Mouse (Mus musculus) granulocyte monocyte progenitor cell, adult 5-6 weeks (primary cell): ENCODE data around the gene Kansl1l. TPM values are rescaled to one million over a fixed set of nuclear protein-coding genes. Genes with fewer than 3 reads are reported as not detected.

Source experiments
- ATAC-seq: replicated peaks from 2 replicates; pipeline ENCODE4 v1.8.0; 2016; ENCODE audit warnings: mild to moderate bottlenecking, moderate TSS enrichment, inconsistent platforms; ENCODE audit not compliant: poor library complexity, severe bottlenecking
- total RNA-seq, 2 experiments: library from RNA; stranded (forward) in 1 of 2; stranded (reverse) in 1 of 2; fragments of 200-712, 200-1000 nt in 1 of 2; fragments of >200 nt in 1 of 2; fragmentation: Nextera tagmentation in 1 of 2; gene quantifications; 2 replicates each; pipeline ENCODE4 v1.2.3; 2014 to 2017

Gene Kansl1l
- total RNA-seq (2014; fragmentation: Nextera tagmentation) (22.5 and 28.0 TPM in 2 replicates), total RNA-seq (2017) (29.3 and 30.8 TPM in 2 replicates)

DNA sequence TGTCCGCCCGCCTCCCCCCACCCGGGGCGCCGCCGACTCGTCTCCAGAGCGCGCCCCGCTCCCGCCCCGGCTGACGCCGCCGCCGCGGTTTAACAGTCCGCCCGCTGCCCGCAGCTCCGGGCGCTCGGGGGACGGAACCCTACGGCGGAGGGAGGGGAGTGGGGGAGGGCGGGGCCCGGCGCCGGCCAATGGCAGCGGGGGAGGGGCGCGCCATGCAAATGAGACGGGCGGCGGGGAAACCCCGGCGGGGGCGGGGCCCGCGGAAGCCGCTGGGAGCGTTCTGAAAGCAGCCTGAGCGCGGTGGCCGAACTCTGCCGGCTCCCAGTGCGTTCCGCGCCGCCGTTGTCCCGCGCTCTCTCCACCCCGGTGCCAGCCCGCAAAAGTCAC, at the start of gene Kansl1l:
TSS of gene Kansl1l (minus strand) at position 110 of the 387 bp plus-strand sequence.
- ATAC-seq: peak; percentile 47

DNA sequence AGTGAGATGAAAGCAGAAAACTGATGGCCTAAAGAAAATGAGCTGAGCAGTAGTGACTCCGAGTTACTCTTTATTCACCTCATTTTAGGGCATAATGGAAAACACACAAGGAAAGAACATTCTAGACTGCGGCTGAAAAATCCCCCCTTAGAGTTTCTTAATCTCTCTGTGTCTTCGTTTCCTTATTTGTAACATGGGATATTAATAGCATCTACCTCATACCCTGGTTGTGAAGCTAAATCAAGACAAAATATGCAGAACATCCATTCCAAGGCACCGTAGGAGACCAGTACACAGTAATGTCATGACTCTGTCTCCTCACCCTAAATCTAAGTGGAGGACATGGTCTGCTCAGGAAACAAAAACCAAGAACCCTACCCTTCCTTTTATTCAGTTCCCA, 48.3 kb upstream of the Kansl1l start:
- no peak for ATAC-seq

DNA sequence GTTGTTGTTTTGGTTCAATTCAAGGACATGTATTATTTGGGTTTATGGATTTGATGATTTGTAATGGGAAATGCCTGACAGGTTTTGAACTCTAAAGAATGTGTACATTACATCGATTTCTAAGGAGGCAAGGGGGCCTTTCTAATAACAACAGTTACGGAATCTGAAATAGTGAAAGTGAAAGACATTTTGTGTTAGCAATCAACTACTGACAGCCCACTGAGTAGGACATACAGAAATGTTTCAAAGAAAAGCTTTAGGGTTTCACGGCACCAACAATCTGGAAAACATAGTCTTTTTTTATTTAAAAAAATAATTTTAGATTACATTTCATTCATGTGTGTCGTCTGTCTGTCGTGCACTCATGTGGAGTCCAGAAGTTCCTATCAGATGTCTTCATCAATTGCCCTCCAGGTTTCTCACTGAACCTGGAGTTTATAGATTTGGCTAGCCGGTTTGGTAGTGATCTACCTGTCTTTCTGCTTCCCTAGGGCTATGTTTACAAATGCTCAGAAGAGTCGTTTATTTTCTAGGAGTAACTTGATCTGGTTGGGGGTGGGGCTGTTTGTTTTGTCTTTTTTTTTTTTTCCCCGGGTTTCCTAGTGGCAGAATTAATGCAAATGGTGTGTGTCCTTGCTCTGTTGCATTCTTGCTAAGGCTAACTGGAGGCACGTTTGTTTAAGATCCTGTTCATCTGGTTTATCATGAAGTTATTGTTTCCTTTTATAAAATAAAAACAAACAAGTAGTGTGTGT, 46.6 kb upstream of the Kansl1l start:
- no peak for ATAC-seq

DNA sequence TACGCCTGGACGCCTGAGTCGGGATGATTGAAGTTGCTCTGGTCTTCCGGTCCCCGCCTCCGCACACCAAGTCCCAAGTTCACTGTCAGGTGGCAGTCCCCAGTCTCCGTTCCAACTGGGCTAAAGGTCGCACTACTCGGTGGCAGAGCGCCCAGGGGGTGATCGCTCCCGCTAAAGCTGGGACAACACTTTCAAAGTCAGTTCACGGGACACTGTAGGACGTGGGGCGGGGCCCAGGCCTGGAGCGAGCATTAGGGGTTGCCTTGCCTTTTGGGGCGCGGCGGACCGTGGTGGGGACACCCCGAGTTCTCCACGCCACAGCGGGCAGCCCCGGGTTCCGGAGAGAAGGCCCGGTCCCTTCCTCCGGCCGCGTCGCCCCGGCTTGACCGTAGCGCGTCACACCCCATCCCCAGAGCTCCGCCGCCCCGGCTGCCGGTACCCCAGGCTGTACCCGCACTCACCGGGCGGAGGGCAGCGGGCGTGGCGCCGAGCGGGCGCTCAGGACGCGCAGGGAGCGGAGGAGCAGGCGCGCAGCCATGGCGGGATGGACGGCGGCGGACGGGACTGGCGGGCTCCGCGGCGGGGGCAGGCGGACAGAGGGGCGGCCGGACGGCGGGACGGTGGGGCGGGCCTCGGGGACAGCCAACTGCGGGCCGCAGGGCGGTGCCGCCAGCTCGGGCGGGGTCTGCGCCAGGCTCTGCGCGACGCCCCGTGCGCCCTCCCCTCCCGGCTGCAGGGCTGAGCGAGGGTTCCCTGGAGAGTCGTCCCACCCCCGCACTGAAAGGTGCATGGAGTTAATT, 45.5 kb upstream of the Kansl1l start, which contains the start of gene Acadl:
TSS of gene Acadl (minus strand) at position 566 of the 800 bp plus-strand sequence.
- ATAC-seq: peak; percentile 77

DNA sequence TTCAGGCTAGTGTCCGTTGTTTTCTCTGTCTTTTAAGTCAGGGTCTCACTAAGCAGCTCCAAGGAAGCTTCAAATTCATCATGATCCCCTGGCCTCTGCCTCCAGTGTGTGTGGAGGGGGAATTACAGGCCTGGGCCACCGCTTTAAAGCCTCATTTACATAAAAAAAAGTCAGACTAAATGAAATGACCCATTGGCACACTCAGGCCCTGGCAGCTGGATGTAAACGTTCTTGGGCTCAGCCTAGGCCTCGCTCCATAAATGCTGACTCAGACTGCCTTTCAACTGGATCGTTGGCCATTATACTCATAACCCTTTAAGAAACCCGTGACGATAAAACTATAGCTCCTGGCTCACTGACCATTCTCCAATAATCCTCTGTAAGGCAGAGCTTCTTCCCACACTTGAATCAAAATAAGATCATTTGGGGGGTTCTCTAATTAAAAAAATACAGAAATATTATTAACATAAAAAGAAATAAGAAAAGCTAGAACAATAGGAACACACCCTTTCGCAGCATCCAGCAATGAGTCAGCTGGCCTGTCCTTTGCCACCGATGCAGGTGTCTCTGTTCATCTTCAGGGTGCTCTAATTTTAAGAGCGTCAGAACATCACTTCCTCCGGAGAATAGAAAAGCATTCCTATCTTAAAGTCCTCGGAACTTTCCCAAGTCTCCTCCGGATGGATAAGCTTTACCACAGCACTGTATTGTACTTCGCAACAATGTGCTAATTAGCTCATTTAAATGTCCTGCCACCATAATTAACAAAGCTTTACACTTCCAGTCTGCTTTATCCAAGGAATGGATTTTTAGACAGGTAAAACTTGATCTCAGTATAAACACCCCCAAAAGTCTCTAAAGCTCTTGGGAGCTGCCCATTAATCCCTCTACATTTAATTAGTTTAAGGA, 44.7 kb upstream of the Kansl1l start:
- no peak for ATAC-seq

DNA sequence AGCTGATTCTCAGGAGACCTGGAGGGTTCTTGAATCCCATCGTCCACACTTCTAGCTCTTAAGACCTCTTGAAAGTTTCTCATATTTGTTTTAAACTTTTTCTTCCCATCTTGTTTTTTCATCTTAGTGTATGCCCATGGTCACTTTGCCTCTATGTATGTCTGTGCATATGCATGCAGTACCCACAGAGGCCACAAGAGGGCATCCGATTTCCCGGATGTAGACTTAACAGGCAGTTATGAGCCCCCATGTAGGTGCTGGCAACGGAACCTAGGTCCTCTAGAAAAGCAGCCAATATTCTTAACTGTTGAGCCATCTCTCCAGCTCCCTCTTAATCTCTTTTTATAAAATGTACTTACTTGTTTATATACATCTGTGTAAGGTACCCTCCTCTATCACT, 30.1 kb upstream of the Kansl1l start:
- ATAC-seq: peak; percentile 53; the same call in 1 of the 2 replicates

DNA sequence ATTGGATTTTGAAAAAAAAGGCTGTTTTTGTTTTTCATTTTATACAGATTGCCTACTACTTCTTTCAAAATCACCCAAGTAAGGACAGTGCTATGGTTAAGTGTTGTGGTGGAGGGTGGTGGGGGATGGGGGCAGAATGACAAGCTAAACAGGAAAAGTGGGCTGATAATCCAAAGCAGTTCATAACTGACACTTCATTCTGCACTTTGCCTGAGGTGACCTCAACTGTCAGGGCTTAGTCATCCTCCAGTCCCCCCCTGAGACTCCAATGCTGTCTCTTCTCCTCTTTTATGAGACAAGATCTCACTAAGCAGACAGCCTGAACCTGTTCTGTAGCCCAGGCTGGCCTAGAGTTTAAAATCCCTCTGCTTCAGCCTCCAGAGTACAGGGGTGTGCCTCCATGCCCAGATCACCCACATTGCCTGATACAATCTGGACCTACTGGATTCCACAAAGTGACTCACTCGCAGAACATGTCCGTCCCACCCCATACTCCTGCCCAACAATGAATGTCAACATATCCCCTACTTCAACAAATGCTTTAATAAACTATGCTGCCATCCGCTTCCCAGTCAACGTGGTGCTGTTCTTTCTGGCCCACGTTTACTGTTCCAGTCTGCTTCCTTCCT, 28.4 kb upstream of the Kansl1l start:
- peak; percentile 48 for ATAC-seq

DNA sequence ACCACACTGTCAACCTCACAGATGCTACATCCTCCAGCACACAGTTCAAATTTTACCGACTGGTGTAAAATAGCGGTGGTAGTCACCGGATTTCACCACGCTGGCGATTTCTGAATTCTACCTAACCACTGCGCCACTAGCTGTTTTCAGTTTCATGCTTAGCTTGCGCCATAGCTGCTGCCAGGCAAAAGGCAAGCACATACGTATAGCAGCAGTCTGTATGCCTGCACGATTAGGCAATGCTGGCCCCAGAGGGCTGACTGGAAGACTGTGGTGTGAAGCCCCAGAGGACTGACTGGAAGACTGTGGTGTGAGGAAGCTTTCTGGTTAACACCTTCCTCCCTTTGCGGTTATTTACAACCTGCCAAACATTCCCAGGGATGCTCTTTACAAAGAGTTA, 24.6 kb upstream of the Kansl1l start:
- peak; percentile 93 for ATAC-seq

DNA sequence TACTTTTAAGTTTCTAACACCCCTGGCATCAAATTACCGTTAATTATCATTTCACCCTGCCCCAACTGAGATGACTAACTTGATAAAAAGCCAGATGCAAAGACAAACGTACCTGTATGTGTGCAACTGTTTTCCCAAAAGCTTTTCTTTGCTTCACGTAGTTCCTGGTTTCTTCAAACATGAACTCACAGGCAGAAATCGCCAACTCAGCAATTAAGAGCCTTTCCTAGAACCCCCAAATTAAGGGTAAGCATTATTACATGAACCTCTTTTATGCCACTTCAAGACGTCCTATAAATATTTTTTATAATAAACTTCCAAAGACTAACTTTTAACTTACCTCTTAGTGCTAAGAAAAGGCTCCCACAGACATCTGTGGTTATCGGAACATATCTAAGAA, 24.1 kb upstream of the Kansl1l start:
- no peak for ATAC-seq

DNA sequence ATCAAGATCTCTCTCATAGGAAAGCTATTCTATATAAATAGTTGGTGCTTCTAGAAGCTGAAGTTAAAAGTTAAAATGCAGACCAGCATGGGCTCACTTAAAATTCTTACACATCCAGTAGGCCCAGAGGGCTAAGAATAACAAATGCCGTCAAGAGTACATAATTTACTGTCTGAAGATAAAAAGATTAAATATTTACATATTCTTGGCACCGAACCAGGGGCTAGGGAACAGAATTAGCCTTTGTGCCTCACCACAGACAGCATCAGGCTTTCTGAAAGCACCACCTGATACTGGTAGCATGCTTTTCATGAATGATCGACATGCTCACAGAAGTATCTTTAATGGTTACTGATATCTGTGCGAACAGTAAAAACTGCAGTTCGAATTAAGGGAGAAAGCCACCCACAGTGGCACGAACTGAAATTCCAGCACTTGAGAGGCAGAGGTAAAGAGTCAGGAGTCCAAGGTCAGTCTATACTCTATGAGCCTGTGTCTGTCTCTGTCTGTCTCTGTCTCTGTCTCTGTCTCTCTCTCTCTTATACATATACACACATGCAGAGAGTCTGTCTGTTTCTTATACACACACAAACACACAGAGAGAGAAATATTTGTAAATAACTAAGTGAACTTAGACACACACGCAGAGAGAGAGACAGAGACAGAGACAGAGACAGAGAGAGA, 22.5 kb upstream of the Kansl1l start:
- no peak for ATAC-seq

DNA sequence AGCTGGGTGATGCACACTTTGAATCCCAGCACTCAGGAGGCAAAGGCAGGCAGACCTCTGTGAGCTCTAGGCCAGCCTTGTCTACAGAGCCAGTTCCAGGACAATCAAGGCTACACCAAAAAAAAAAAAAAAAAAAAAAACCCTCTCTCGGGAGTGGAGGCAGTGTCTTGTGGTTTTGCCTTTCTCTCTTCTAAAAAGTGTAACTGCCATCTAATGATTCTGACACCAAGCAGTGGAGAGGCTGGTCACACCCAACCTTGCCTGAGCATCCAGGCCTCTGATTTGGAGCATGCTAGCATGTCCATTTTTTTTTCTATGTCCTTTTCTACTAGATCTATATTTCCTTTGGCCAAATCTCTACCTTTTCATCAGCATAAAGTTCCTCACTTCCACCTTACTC, 21.8 kb upstream of the Kansl1l start:
- ATAC-seq: no peak

DNA sequence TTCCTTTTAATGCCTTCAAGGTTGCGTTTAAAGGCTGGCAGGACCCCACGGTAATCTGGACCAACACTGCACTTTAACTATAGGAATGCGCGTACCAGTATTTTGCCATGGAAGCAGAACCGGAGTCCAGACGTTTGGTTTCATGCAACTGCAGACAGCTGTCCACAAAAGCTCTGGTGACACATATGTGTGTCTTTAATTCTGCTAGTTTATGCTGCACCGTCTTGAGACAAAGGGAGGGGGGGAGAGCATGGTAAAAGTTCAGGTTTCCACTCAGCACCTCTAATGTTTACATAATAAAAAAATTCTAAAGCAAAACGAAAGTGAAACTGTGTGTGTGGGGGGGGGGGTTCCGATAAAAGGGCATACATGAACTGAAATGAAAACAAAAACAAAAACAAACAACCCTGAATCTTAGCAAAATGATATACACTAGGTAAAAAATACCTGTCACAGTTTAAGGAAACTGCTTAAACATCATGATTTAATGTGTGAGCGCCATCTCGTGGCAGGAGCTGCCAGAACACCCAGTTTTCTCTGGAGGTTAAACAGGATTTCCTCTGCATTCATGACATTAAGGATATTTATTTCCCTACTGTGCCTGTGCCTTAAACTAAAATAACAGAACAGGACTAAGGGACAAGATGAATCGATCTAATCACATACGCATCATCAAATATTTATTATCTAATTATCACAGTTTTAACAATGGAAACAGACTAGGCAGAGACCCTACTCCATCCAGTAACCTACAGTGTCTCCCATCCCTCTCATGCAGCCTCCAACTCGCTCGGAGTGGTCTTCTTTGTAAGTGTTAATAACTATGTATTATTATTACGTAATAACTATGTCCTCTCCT, 21.1 kb upstream of the Kansl1l start:
- peak; percentile 51 for ATAC-seq

DNA sequence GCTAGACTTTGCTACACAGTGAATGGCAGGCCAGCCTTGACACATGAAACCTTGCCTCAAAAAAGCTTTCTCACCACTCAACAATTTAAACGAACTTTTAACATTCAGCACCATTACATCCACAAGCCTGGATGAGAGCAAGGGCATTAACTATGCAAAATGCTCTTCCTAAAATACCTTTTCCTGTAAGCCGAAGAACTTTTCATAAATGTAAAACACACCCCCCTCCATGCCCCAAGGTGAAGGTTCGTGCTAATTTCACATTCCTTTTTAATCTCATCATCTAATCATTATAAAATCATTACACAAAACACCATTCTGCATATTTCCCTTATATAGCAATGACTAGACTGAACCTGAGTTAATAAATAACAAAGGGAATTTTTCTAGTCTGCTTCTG, 19.8 kb upstream of the Kansl1l start:
- ATAC-seq: no peak

DNA sequence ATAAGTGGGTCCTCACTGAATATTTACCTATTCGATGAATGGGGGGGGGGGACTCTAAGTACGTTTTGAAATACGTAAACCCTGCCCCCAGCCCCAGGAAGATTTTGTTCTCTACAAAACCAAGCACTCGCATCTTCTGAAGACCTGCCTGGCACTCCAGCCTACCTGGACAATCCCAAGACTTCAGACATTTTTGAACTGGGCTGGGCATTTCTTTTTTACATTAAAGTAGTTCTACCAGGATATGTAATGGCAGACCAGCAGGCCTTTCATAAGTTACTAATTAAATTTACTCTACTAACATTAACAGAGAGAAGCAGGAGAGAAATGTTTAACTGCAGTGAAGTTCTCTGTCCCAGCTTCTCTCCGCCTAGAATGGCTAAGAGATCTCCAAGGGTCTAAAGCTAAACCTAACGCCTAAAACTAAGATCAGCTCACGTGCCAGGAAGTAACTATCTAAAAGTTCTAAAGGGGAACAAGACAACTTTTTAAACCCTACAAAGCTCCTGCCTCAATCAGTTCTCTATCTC, 15.3 kb upstream of the Kansl1l start:
- no peak for ATAC-seq

DNA sequence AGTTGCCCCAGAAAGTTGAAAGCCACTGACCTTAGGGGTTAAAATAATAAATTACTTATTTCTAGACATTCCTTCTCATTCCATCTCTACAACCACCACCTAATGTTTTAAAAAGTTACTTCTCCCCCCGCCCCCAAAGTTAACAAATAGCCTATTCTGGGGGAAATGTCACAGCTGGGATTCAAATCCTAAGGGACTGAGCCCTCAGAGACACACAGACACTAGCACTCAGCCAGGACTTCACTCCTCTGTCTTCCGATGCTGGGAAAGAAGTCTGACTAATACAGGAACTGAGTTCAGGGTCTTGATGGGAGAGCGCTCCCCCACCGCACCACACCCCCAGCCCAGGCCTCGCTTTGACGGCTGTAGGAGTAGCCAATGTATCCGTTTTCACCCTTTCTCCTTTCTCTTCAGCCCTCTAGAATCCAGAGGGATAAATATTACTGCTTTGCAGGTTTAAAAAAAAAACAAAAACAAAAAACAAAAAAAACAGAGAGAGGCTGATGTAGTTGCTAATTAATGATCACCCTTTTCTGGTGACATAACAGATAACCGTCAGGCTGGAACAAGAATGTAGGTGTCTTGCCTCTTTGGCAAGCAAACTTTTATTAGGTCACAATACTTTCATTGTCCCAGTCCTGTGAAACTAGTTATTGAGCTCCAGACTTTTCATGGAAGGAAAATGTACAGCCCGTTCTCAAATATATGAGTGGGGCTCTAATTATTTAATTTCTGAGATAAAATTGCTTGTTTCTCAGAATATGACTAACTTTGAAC, 14.7 kb upstream of the Kansl1l start:
- no peak for ATAC-seq

DNA sequence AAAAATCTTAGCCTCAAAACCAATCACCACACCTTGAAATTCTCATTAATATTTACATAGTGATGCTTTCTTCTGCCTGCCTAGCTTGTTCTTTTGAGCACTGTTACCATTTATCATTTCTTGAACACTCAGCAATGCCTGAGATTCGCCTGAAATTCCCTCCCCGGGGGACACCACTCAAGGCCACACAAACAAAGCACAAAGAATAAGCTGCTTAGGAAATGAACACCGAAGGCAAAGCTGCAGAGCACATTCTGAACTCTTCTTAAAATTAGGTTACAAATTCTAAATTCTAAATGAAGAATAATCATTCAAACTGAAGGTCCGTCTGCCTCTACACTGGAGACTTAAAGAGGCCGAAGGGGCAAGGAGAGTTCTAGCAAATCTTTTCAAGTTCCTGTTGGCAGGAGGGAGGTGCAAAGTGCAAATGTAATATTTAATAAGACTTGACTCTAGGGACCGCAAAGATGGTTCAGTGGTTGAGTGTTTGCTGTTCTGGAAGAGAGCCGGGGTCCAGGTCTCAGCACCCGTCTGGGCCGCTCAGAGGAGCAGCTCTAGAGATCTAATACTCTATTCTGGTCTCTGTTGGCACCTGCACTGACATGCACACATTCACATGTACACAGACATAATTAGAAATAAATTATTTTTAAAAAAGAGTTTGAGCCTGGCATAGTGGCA, 12.2 kb upstream of the Kansl1l start:
- no peak for ATAC-seq

DNA sequence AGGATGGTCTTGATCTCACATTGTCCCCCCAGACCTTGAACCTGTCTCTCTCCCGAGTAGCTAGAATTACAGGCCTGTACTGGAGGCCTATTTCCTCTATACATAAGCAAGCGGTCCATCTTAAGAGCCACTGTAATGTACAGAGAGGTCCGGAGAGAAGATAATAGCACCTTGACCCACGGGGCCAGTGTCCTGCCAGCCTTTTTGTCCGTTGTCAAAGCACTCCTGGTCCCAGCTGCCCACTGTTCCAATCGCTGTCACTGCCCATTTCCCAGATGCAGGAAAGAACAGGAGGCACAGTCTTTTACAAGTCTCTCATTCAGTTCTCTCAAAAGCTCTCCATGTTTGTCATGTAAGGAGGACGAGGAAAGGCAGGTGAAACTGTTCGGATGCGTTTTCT, 4.6 kb upstream of the Kansl1l start:
- no peak for ATAC-seq
